Mouse (Mus musculus): ENCODE results near the gene Selenbp1.

The Selenbp1 gene

GRCm38 (mm10) chr3:94984312-94984711, 51.5 kb downstream of the Selenbp1 start:
- DNase-seq = no peak

- no peak for DNase-seq
These were observed 52.7 kb downstream of the Selenbp1 start for GRCm38 (mm10) chr3:94985513-94985912.

GRCm38 (mm10) chr3:94987578-94987977, 54.7 kb downstream of the Selenbp1 start:
- peak in 1 of 2 experiments; percentile 39 for DNase-seq

GRCm38 (mm10) chr3:94989159-94989761, 56.4 kb downstream of the Selenbp1 start:
- peak in 1 of 2 experiments; percentile 14 for DNase-seq
